Mouse (Mus musculus) retina, postnatal 7 days (tissue): Measurements from ENCODE around the gene Ank3.
A peak's percentile ranks its signal among the peaks of the same experiment; 100 is the strongest.
"Not testable (repeated sequence)": the region's sequence is repeated elsewhere in the genome, so short reads cannot be mapped to it uniquely, and the experiment has no call there.

Experiments used
- DNase-seq: peaks from one replicate; pipeline ENCODE4 v3.0.0-alpha.2; 2012; ENCODE audit warnings: low read depth, low spot score

The Ank3 gene

GRCm38 (mm10) chr10:69398763-69399590 lies at the start of gene Ank3:
Ank3 (plus strand) TSS chr10:69398773.
- no peak for DNase-seq

- DNase-seq = no peak
Observed at GRCm38 (mm10) chr10:69351071-69351841, 47.3 kb upstream of the Ank3 start.

- DNase-seq = no peak
Observed at GRCm38 (mm10) chr10:69351842-69352211, 46.7 kb upstream of the Ank3 start.

GRCm38 (mm10) chr10:69352212-69353085 lies 46.1 kb upstream of the Ank3 start, which contains the start of gene Cdk1:
Cdk1 (minus strand) TSS chr10:69352938.
- DNase-seq = peak; percentile 94

GRCm38 (mm10) chr10:69353086-69353479 lies 45.5 kb upstream of the Ank3 start:
- DNase-seq = not testable (repeated sequence)

GRCm38 (mm10) chr10:69359666-69360065 lies 38.9 kb upstream of the Ank3 start:
- DNase-seq = no peak

GRCm38 (mm10) chr10:69366208-69366607 lies 32.4 kb upstream of the Ank3 start:
- DNase-seq = no peak

- no peak for DNase-seq
Observed at GRCm38 (mm10) chr10:69366877-69367387, 31.6 kb upstream of the Ank3 start.

- no peak for DNase-seq
Observed at GRCm38 (mm10) chr10:69369321-69369720, 29.3 kb upstream of the Ank3 start.

GRCm38 (mm10) chr10:69371441-69371840 lies 27.1 kb upstream of the Ank3 start:
- peak; percentile 49 for DNase-seq

GRCm38 (mm10) chr10:69372061-69372460 lies 26.5 kb upstream of the Ank3 start:
- DNase-seq = no peak

- no peak for DNase-seq
Observed at GRCm38 (mm10) chr10:69373796-69374550, 24.6 kb upstream of the Ank3 start.

- DNase-seq = no peak
Observed at GRCm38 (mm10) chr10:69375154-69375553, 23.4 kb upstream of the Ank3 start.

GRCm38 (mm10) chr10:69383186-69383585 lies 15.4 kb upstream of the Ank3 start:
- DNase-seq = no peak

GRCm38 (mm10) chr10:69384640-69385039 lies 13.9 kb upstream of the Ank3 start:
- DNase-seq = no peak

- DNase-seq = no peak
Observed at GRCm38 (mm10) chr10:69385136-69385535, 13.4 kb upstream of the Ank3 start.

- no peak for DNase-seq
Observed at GRCm38 (mm10) chr10:69386767-69387166, 11.8 kb upstream of the Ank3 start.

GRCm38 (mm10) chr10:69389511-69389910 lies 9.1 kb upstream of the Ank3 start:
- DNase-seq = no peak

- peak; percentile 54 for DNase-seq
Observed at GRCm38 (mm10) chr10:69398197-69398762, 293 bp upstream of the Ank3 start.

- DNase-seq = no peak
Observed at GRCm38 (mm10) chr10:69399814-69400385, 1.3 kb downstream of the Ank3 start.
